Mouse (Mus musculus) left cerebral cortex, adult 11 months (tissue): ENCODE results near the gene Lrrk1.
A peak's percentile ranks its signal among the peaks of the same experiment; 100 is the strongest.

Source experiments
- DNase-seq: peaks from one replicate; pipeline ENCODE4 v3.0.0; 2022; ENCODE audit warnings: low spot score

The Lrrk1 gene

GRCm38 (mm10) chr7:66387813-66388521, at the start of gene Lrrk1:
Gene Lrrk1, minus strand, starts transcription at chr7:66388350.
- DNase-seq: no peak

- peak; percentile 22 for DNase-seq
Measured at GRCm38 (mm10) chr7:66434453-66434935, 46.3 kb upstream of the Lrrk1 start.

- DNase-seq: no peak
Measured at GRCm38 (mm10) chr7:66427437-66428161, 39.4 kb upstream of the Lrrk1 start, which contains the start of gene Aldh1a3. Gene Aldh1a3, minus strand, starts transcription at chr7:66427517.

- DNase-seq: no peak
Measured at GRCm38 (mm10) chr7:66427053-66427436, 38.9 kb upstream of the Lrrk1 start.

GRCm38 (mm10) chr7:66421903-66422302, 33.8 kb upstream of the Lrrk1 start:
- DNase-seq: no peak

GRCm38 (mm10) chr7:66418981-66419380, 30.8 kb upstream of the Lrrk1 start:
- DNase-seq: no peak

- no peak for DNase-seq
Measured at GRCm38 (mm10) chr7:66416829-66417228, 28.7 kb upstream of the Lrrk1 start.

GRCm38 (mm10) chr7:66413093-66413492, 24.9 kb upstream of the Lrrk1 start:
- no peak for DNase-seq

GRCm38 (mm10) chr7:66409433-66409832, 21.3 kb upstream of the Lrrk1 start:
- no peak for DNase-seq

- DNase-seq: no peak
Measured at GRCm38 (mm10) chr7:66406971-66407370, 18.8 kb upstream of the Lrrk1 start.

- DNase-seq: no peak
Measured at GRCm38 (mm10) chr7:66405951-66406721, 18.0 kb upstream of the Lrrk1 start.

GRCm38 (mm10) chr7:66405541-66405940, 17.4 kb upstream of the Lrrk1 start:
- DNase-seq: no peak

- DNase-seq: no peak
Measured at GRCm38 (mm10) chr7:66404802-66405201, 16.7 kb upstream of the Lrrk1 start.

GRCm38 (mm10) chr7:66404141-66404540, 16.0 kb upstream of the Lrrk1 start:
- DNase-seq: no peak

GRCm38 (mm10) chr7:66402876-66403275, 14.7 kb upstream of the Lrrk1 start:
- no peak for DNase-seq

- DNase-seq: no peak
Measured at GRCm38 (mm10) chr7:66401605-66402004, 13.5 kb upstream of the Lrrk1 start.

GRCm38 (mm10) chr7:66397288-66397687, 9.1 kb upstream of the Lrrk1 start:
- no peak for DNase-seq

GRCm38 (mm10) chr7:66388621-66389532, 727 bp upstream of the Lrrk1 start:
- DNase-seq: peak; percentile 53

- no peak for DNase-seq
Measured at GRCm38 (mm10) chr7:66387419-66387812, 734 bp downstream of the Lrrk1 start.

- DNase-seq: no peak
Measured at GRCm38 (mm10) chr7:66386411-66386810, 1.7 kb downstream of the Lrrk1 start.

- no peak for DNase-seq
Measured at GRCm38 (mm10) chr7:66385826-66386225, 2.3 kb downstream of the Lrrk1 start.
